Mouse (Mus musculus) heart, postnatal 4 days (tissue): Measurements from ENCODE around the gene Cap2. TPM values are rescaled to one million over a fixed set of nuclear protein-coding genes. Genes with fewer than 3 reads are reported as not detected.

Experiments
- DNase-seq: peaks from one replicate; pipeline ENCODE4 v3.0.0; 2021
- total RNA-seq, 2 experiments: library from RNA; stranded (reverse); gene quantifications; 2 replicates each; pipeline ENCODE4 v1.2.3; 2021

Cap2 gene
- total RNA-seq, 2 experiments from 2014 or later = 182 to 185 TPM

DNA sequence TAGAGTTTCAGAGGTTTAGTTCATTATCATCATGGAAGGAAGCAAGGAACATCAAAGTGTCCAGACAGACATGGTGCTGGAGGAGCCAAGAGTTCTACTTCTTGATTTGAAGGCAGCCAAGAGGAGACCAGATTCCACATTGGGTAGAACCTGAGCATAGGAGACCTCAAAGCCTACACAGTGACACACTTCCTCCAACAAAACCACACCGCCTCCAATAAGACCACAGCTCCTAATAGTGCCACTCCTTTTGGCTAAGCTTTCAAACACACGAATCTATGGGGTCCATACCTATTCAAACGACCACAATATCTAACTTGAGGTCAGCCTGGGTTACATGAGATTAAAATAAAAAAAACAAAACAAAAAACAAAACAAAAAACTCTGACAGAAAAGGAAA is 25.0 kb downstream of the Cap2 start:
- DNase-seq = no peak

DNA sequence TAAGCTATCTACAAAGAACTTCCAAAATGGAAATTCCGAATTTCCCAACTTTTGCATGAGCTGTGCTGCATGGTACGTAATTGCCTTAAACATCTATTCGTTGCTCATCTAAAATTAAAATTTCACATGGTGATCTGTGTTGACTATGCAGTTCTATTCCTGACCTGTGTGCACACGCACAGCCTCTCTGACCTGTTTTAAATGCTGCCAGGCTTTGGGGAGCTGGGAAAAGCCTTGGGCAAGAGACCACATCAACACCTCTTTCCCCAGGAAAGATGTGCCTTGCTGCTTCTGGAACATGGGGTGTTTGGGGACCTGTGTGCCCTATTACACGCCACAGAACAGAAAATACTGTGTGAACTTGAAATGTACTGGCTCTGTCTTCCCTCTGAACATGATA is 25.7 kb downstream of the Cap2 start:
- no peak for DNase-seq

DNA sequence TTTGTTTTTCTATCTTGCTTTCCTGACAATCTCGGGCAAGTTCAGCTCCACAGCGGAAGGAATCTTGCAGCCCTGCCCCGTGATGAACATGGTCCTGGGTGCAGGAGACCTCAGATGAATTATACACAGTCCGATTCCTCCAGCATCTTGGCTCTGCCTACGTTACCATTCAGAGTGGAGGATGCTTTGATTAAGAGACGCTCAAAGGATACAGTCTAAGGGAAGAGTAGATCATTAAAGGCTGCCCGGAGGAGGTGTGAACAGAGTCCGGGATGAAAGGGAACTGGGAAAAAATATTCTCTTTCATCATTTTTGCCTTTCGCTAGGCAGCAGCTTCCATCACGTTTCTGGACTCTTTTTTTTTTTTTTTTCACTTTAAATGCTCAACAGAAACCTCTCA is 27.4 kb downstream of the Cap2 start:
- no peak for DNase-seq

DNA sequence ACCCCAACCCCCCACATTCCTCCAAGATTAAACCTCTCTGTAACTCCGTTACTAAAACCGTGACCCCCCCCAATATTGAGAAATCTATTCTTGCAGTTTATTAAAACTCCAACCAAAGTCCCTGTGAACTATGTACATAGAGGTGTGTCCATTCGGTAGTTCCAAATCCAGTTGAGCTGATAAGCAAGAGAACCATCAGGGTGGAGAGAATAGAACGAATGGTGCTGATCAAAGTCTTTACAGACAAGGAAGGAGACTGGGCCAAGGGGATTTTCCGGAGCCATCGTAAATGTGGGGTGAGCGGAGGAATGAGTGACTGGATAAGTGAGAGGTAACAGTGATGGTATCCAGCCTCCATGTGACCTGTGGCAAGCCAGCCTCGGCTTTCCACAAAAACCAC is 28.9 kb downstream of the Cap2 start:
- DNase-seq = no peak

DNA sequence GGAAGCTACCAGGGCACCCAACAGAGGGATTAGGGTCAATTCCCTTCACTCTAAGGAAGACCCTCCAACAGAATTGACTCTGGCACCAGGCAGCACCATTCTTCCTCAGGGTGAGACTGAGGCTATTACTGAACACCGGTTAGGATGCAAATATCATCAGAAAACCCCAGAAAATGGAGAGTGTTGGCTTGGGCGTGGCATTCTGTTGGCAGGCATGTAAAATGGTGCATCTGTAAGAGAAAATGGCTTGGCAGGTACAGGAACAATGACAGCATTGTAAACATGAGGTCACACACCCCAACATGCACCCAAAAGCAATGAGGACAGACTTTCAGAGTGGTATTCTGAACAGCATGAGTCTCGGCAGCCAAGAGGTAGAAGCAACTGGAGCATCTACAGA is 30.0 kb downstream of the Cap2 start:
- DNase-seq = no peak

DNA sequence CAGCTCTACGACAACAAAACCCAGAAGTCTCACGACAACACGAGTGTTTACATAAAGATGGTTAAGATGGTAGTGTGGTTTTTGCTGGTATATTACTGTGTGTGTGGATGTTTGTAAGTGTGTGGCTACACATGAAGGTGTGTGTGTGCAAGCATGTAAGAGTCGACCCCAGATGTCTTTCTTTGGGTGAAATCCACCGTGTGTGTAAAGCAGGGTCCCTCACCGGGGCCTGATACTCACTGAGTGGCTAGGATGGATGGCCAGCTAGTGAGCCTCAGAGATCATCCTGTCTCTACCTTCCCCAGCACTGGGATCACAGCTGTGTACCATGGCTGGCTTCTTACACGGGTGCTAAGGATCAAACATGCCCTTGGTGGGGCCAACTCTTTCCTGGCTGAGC is 30.6 kb downstream of the Cap2 start:
- no peak for DNase-seq

DNA sequence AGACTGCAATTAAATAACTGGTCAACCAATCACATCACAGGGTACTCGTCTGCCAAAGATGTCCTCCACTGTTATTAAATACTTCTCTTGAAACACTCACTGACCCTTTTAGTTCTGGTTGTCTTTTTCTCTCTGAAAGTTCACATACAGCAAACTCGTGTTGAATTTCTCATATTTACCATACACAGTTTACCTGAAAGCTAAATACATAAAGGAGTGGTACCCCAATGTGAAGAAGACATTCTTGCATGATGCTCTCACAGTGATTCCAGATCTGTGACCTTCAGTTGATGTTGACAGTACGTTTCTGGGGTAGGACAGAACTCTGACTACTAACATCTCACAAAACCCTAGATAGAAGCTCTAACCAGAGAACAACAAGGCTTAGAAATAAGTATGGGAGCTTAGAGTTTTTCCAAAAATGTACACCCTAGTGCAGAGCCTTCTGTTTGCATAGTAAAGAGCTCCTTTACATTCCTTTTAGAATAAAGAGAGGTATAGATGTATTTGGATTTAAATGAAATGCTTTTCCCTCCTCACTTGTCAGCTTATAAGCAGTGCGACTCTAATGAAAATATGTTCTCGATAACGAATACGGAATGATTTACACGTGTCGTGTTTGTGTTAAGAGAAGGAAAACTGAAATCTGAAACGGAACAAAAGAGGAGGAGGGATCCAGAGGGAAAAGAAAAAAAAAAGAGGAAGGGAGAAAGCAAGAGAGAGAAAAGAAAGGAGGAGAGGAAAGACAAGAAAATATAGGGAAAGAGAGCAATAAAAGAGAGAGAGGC is 31.9 kb downstream of the Cap2 start:
- no peak for DNase-seq

DNA sequence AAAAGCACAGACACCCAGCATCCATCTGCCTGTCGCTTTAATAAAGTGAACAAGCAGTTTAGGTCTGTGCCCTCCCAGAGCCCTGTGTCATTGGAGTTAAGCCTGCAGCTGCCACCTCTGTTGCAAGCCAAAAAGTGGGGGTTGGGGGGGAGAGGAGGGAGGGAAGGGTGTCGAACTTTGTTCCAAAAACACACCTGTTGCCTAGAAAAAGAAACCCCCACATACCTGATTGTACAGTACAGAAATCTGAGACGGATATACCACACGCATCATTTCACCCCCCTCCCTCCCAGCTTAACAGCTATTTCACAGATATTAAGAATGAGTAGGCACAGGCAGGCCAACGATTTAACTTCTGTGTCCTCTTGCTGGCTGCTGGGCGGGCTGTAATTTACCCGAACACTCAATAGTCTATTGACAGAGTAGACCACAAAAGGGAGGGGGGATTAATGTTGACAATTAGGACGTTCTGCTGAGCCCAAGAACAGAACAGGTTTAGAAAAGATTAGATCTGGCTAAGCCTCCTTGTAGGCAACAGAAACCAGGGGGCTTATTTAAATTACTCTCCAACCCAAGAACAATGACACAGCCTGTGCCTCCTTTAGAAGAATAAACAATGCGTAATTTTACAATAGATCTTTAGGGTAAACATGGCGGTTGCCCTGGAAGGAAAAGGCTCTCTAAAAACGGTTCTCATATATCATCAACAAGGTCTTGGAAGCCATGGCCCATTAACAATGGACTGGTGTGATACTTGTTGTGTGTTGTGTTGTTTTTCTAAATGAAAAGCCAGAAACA is 32.7 kb downstream of the Cap2 start:
- peak; percentile 32 for DNase-seq

DNA sequence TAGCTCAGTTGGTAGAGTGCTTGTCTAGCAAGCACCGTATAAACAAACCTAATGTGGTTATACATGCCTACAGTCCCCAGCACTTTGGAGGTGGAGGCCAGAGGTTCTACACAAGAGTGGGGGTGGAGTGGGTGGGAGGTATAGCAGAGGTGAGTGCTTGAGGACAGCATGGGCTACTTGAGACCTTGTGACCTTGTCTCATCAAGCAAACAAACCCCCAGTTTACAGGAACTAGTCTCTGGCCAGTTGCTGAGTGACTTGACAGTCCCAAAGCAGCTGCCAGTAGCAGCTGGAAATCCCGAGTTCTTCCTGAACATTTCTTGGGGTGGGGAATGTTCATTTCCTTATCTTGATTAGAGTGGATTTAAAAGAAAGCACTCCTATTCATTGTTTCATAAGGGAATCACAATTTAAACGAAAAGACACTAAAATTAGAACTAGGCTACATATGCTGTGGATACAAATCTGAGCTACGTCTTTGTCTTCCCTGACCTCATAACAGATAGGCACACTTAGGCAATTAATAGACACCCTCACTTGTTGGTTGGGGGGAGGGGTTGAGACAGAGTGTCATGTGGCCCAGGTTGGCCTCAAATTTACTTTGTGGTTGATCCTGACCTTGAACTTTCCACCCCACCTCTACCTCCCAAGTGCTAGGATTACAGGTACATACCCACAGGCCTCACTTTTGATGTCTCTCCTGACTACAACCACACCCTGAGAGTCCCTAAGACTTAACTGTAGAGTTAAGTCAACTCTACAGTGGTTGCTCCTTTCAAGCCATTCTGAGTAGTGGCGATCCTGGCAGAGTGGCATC is 33.5 kb downstream of the Cap2 start:
- DNase-seq = no peak

DNA sequence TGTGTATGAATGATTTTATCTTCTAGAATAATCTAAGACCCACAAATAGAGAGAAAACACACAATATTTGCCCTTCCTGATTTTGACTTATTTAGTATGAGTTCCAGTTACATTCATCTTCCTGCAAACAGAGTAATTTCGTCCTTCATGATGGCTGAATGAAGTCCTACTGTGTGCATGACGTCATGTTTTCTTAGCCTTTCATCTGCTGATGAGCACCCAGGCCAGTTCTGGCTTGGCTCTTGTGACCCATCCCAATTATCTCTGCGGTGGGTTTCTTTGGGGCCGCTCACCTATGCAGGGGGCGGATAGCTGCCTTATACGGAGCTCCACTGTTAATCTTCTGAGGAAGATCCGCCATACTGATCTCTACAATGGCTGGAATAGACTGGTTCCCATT is 37.6 kb downstream of the Cap2 start:
- DNase-seq = no peak

DNA sequence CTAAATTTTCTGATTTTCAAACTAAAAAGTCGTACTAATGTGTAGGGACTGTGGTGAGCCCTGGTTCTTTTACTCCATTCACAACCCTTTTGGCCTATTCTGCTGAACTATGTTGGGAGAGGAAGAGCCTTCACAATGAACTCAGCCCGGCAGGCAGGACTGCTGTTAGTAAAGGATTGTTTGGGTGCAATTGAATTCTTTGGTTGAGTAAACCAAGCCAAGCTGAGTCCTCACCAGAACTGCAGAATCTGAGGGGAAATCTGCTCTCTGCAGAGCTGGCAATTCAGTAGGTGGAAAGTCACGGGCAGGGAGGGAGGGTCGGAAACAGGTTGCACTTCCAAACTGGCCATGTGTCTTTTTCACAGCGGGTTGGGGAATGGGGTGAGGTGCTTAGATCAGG is 39.3 kb downstream of the Cap2 start:
- DNase-seq = no peak

DNA sequence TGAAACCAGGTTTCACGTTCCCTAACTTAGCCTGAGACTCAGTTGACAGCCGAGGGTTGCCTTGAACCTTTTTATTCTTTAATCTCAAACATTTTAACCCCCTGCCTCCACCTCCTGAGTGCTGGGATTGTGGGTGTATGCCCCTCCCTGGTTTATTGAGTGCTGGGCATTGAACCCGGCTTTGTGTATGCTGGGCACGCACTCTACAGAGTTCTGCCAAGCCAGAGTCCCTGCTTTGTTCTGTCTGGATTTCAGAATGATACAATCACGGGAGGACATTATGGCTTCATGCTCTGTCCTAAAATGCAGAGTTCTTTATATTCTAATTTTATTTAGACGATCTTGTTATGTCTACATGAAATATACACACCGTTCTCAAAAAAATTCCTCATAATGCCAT is 41.1 kb downstream of the Cap2 start:
- DNase-seq = no peak

DNA sequence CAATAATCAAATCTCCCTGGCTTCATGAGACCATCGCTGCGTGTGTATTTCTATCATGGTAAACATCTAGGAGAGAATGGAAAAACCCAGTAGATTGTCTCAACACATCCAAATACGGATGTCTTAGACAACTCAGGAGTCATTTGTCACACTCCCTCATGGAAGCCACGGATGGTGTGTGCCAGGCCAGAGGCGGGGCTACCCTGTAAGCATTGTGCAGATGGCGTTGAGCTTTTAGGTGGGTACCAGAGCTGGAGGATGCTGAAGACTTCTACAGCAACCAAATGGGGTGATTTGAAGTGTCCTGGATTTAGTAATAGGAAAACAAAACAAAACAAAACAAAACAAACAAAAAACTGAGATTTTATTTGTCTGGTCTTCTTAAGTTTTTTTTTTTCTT is 43.0 kb downstream of the Cap2 start:
- no peak for DNase-seq

DNA sequence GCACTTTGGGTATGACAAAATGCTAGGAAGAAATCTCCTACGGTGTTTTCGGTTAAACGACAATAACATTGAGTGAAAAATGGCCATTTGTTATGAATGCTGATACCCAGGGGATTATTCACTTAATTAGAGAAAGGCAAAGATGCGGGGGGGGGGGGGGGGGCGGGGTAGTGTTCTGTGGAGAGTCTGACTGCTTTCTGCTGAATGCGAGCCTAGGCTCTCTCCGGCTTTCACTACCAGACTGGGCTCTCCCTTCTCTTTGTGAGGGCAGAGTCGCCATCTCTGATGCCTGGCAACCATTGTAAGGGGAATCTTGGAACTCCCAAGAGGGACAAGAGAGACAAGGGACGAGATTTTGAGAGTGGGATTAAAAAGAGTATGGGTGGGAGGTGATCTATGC is 43.4 kb downstream of the Cap2 start:
- no peak for DNase-seq

DNA sequence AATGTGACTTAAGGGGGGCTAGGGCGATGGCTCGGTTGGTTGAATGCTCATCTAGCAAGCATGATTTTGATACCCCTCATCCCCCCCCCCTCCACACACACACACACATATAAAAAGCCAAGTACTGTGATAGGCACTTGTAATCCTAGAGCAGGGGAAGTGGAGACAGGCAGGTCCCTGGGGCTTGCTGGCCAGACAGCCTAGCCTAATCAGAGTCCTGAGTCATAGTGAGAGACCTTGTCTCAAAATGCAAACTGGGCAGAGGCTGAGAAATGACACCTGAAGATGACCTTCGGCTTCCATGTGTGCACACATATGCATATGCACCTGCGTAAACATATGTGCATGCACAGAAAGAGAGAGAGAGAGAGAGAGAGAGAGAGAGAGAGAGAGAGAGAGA is 45.2 kb downstream of the Cap2 start:
- no peak for DNase-seq

DNA sequence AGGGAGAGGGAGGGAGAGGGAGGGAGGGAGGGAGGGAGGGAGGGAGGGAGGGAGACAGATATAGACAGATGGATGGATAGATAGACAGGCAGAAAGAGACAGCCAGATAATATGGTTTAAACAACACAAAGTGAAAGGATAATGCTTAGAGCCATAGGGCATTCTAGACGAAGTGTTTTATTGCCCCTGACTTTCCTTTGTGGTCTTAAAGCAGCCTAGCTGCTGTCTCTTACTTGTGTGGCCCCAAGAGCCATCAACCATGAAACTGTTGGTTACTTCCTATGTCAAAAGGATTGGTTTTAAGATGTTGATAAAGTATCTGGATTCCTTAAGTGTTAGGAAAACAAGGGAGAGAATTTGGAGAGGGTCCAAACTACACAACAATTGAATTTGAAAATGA is 45.6 kb downstream of the Cap2 start:
- no peak for DNase-seq

DNA sequence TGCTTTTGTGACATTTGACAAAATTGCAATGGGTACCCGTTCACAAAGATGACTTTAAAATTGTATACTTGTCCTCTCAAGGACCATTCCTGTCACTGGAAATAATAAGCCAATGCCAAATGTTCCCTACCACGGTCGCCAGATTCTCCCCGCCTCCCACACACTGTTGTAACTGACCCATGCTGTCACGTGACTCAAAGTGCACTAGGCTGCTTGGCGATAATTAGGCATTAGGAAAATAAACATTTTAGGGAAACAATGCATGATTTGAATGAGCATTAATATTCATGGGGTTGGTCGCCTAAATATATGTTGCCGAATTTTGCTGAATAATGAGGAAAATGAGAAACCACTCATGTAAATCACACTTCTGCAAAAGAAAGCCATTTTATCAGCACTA is 46.5 kb downstream of the Cap2 start:
- DNase-seq = no peak

DNA sequence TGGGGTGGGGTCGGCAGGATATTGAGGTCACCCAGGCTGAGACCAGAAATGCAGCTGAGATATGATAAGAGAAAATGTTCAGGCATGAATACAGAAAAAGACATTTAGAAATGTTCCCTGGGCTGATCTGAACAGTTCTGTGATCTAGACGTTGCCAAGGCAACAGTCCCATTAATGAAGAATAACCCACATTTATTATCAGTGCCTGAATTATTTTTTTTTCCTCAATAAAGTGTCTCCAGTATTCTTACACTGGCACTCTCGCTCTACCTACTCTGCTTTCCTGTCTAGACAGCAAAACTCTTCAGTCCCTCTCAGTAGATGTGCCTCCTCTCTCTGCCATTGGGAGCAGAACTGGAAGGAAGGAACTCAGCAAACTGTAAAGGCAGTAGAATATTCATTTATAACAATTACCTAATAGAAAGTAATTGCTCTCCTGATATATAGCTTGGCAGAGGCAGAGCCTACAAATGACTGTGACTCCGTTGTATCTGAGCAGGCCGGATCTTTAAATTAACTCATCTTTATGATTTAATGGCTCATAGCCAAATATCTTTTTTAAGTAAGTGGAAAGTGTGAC is 47.0 kb downstream of the Cap2 start:
- DNase-seq = no peak

DNA sequence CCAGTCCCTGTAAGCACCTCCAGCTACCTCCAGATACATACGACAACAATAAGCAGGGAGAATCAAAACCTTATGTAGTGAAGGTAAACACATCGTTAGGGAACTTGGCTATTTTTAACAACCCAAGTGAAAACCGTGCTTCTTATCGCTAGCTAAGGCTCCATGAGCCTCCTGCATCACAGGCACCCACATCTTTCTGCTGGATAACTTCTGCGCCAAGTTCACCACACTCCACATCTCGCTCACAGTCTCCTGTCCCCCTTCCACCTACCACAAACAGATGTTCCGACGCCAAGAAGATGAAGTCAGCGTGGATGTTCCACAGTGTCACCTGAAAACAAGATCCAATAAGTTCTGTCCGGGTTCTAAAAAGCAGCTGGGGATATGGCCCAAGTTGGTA is 49.0 kb downstream of the Cap2 start:
- DNase-seq = no peak

DNA sequence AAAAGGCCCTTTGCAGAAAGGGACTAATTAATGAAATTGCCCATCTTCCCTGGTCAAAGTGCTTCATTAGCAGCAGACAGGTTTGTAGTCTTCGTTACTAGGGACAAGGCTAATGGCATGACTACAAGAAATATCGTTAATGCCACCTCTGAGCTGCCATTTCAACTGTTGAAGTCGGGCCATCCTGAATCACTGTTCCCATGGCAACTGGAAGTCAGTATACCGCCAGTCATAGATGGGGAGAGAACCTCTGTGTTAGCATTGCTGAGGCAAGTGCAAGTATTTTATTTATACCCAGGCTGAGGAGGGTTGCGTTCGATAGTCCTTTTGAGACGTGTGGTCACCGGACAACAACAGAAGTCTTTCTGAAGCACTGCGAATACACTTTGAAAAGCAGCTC is 53.1 kb downstream of the Cap2 start:
- no peak for DNase-seq

DNA sequence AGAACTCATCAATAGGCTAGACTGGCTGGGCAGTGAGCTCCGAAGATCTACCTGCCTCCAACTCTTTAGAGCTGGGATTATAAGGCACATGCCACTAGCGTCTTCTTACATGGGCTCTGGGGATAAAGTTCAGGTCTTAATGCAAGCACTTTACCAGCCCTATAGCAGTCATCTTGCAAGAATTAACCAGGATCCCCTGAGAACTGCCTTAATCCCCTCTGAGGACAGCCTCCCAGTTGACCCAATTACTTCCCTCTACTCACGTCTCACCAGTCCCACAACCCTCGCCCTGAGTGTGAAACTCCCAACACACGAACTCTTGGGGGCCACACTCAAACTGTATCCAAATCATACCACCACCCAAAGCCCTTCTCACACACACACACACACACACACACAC is 64.3 kb downstream of the Cap2 start:
- DNase-seq = no peak

DNA sequence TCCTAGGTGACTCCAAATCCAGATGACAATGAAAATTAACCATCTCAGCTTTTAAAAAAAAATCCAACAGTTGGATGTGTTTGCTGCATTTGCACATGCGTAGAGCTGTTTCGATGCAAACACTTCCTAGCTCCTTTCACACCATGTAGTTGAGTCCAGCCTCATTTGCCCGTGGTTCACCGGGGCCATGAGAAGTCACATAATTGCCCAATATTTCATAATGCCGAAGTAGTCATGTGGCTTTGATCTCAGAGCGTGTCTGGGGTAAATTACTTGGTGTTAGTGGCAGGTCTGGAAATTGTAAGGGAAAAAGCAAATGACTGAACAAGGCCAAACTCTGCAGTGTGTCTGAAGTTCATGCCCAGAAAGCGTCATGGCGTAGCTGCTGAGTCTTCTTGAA is 67.8 kb downstream of the Cap2 start:
- DNase-seq = no peak

DNA sequence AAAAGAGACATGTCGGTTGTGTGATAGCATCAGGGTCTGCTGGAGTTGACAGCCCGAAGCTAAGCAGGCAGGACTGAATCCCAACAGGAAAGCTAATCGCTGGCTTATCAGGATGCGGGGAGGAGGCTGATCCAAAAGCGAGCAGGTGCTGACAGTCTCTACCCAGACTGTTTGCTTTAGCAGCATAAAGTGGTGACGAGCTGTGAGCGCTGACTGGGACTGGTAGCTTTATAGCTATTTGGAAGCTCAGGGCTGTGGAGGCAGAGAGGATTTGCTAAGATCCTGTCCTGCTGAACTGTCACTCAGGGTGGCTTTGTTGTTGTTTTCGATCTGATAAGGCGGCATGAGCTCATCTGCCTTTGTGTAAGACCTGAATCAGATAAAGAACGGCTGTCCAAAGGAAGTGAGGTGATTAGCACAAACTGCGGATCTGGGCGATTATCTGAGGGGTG is 69.5 kb downstream of the Cap2 start:
- peak; percentile 64 for DNase-seq
